Mouse (Mus musculus) midbrain, embryonic 16.5 days (tissue): ENCODE results near the gene Spta1. TPM values are rescaled to one million over a fixed set of nuclear protein-coding genes. Genes with fewer than 3 reads are reported as not detected.

ENCODE experiments used
- ATAC-seq: fragments of 200-750 bp; cut with Nextera tagmentation; 2 replicates; pipeline ENCODE4 v1.8.0; 2017; ENCODE audit warnings: moderate TSS enrichment
- H3K27ac ChIP-seq: fragments of 300-500 bp; sonication (generic); 2 replicates; pipeline ENCODE4 v1.5.1; 2014; ENCODE audit warnings: mild to moderate bottlenecking, low read length, mixed read lengths
- H3K27me3 ChIP-seq: fragments of 300-500 bp; sonication (generic); 2 replicates; pipeline ENCODE4 v1.6.1; 2014; ENCODE audit warnings: low read depth, low read length, mixed read lengths; ENCODE audit not compliant: control insufficient read depth, insufficient read depth
- H3K36me3 ChIP-seq: fragments of 300-500 bp; sonication (generic); 2 replicates; pipeline ENCODE4 v1.6.1; 2014; ENCODE audit warnings: mild to moderate bottlenecking, low read length, moderate library complexity, mixed read lengths; ENCODE audit not compliant: control insufficient read depth, insufficient read depth
- H3K4me1 ChIP-seq: fragments of 300-500 bp; sonication (generic); 2 replicates; pipeline ENCODE4 v1.6.1; 2014; ENCODE audit warnings: mild to moderate bottlenecking, low read length, mixed read lengths; ENCODE audit not compliant: control insufficient read depth, insufficient read depth
- H3K4me2 ChIP-seq: fragments of 300-500 bp; sonication (generic); 2 replicates; pipeline ENCODE4 v1.6.1; 2014; ENCODE audit warnings: mild to moderate bottlenecking, low read length, mixed read lengths
- H3K4me3 ChIP-seq: fragments of 300-500 bp; sonication (generic); 2 replicates; pipeline ENCODE4 v1.5.1; 2014; ENCODE audit warnings: low read depth, mild to moderate bottlenecking, low read length, moderate library complexity, mixed read lengths
- H3K9ac ChIP-seq: fragments of 300-500 bp; sonication (generic); 2 replicates; pipeline ENCODE4 v1.6.1; 2014; ENCODE audit warnings: low read depth, low read length, mixed read lengths
- H3K9me3 ChIP-seq: fragments of 300-500 bp; sonication (generic); replicated peaks from 2 replicates; pipeline ENCODE4 v1.6.1; 2014; ENCODE audit warnings: mild to moderate bottlenecking, low read length, mixed read lengths; ENCODE audit not compliant: control insufficient read depth, poor library complexity, severe bottlenecking
- WGBS: fragments of 180-500 bp; shearing (Covaris S2); extraction: QIAGEN DNeasy Blood & Tissue Kit; methylation state at CpG from one replicate; pipeline ENCODE4 v1.1.7; 2014; 5-methylcytosine and 5-hydroxymethylcytosine counted together
- polyA plus RNA-seq: library from polyadenylated mRNA; unstranded; fragments of >200 nt; fragmentation: Nextera tagmentation; extraction: Ambion mirVana; gene quantifications from 2 replicates; pipeline ENCODE4 v1.2.1, GENCODE M21; 2015

Gene Spta1
- polyA plus RNA-seq, 1 experiment from 2014 or later: 0.06 TPM

DNA sequence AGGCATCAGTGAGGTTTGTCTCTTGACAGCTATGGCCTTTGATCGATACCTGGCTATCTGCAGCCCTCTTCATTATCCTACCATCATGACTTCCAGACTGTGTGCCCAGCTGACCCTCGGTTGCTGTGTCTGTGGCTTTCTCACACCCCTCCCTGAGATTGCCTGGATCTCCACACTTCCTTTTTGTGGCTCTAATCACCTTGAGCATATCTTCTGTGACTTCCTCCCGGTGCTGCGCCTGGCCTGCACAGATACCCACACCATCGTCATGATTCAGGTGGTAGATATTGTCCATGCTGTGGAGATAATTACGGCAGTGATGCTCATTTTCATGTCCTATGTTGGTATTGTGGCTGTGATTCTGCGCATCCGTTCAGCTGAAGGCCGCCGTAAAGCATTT, 13.5 kb upstream of the Spta1 start:
- no peaks in the 10 kb centered on the region for H3K27me3 ChIP-seq
- no peaks in the 10 kb centered on the region for H3K36me3 ChIP-seq
- H3K9me3 ChIP-seq: no peaks in the 10 kb centered on the region
- H3K9ac ChIP-seq: no peak overlapping the region
- 95% methylated on average over 10 of the region's 10 CpGs for WGBS
- H3K4me3 ChIP-seq: no peak overlapping the region
- H3K4me2 ChIP-seq: no peak overlapping the region
- no peak overlapping the region for H3K27ac ChIP-seq
- H3K4me1 ChIP-seq: no peaks in the 10 kb centered on the region
- ATAC-seq: no peak

DNA sequence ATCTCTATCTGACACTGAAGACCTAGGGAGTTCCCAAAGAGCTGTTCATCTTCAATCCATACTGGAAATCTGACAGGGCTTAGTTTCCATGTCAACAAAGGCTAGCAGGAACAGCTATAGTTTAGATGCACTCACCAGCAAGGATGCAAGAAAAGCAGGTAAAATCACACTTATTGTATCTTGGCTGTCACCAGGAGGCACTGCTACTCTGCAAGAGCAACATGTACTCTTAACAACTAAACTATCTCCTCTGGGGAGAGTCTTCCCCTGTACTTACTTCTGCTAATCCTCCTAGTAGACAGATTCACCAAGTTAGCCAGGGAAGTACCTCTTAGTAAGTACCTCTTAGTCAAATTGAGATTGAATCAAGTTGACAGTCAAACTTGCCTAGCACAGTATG, 3.6 kb upstream of the Spta1 start:
- Histone ChIP-seq H3K4me1 (no peaks in the 10 kb centered on the region), H3K27ac (no peak overlapping the region), H3K4me2 (no peak overlapping the region), H3K9ac (no peak overlapping the region), H3K36me3 (no peaks in the 10 kb centered on the region), H3K9me3 (no peaks in the 10 kb centered on the region), H3K4me3 (no peak overlapping the region), H3K27me3 (no peaks in the 10 kb centered on the region)
- ATAC-seq: no peak

DNA sequence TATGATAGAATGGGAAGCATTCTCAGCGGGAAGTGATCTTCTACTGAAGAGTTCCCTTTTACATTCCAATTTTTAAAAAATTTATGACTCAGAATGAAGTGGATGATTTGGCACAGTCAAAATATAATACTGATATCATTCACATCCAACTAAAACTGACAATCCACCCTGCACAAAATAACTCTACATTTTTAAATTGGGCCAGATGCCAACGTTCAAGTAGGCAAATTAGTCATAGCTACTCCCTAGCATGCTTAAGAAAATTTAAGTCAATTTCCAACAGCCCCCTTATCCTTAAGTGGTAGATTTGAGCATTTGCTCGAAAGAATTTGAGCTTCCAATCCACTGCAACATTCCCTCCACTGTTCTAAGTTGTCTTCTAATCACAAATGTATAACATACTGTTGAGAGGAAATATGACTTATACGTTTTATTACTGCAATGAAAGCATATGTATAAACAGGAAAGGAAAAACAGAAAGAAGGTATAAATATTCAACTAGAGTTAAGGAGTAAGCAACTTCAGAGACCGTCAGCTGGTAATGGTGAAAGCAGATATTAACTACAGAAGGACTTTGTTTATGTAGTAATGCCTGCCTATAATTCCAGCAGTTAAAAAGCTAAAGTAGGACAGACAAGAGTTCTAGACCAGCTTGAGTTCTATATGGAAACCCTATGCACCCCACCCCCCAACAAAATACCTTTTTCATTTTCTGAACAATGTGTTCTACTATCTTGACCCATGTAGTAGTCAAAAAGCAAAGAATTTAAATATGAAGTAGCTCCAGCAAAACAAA, 1.7 kb upstream of the Spta1 start:
- WGBS: 87% methylated on average over 5 of the region's 5 CpGs
- ATAC-seq: no peak
- H3K4me3 ChIP-seq: no peak overlapping the region
- H3K9ac ChIP-seq: no peak overlapping the region
- no peaks in the 10 kb centered on the region for H3K9me3 ChIP-seq
- no peaks in the 10 kb centered on the region for H3K27me3 ChIP-seq
- H3K4me2 ChIP-seq: no peak overlapping the region
- no peaks in the 10 kb centered on the region for H3K4me1 ChIP-seq
- H3K27ac ChIP-seq: no peak overlapping the region
- H3K36me3 ChIP-seq: no peaks in the 10 kb centered on the region

DNA sequence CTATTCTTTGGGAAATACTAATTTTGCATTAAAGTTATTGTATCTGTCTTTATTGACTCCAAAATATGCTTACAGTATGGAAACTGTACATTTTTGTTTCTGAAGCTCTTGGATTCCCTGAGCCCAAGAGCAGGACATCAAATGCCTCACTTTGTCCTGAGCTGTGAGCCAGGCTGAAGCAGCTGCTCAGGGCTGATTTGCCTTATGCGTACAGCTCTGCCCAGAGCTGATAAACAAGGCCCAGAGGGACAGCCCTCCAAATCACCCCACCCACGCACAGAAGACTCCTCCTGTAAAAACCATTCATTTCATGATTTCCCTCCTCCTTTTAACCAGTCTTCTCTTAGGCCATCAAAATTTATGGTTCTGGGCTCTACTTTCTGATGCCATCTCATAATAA, 1.0 kb upstream of the Spta1 start:
- no peaks in the 10 kb centered on the region for H3K4me1 ChIP-seq
- 38% methylated on average over 2 of the region's 2 CpGs for WGBS

DNA sequence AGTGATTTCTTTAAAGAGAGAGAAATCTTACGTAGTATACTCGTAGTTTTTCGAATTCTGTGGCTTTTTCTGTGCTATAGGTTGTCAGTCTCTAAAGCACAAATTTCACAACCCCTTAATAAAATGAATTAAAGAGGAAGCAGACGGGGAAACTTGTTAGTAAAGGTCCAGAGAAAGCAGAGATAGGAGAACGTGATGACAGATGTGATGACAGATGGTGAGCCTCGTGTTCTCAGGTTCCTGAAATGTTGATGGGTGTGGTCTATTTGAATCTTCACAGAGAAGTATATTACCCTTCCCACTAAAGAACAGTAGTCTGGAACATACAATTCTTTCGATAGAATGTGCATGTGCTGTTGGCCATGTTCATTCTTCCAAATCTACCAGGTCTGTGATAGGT, 32.1 kb downstream of the Spta1 start:
- Histone ChIP-seq H3K36me3 (no peaks in the 10 kb centered on the region), H3K9me3 (no peaks in the 10 kb centered on the region), H3K9ac (no peak overlapping the region), H3K27ac (no peak overlapping the region), H3K4me1 (no peaks in the 10 kb centered on the region), H3K27me3 (no peaks in the 10 kb centered on the region), H3K4me3 (no peak overlapping the region), H3K4me2 (no peak overlapping the region)
- ATAC-seq: no peak
- 83% methylated on average over 7 of the region's 7 CpGs for WGBS

More for the DNA sequence above, 1.0 kb upstream of the Spta1 start:
- no peak overlapping the region for H3K4me2 ChIP-seq
- no peak overlapping the region for H3K4me3 ChIP-seq
- H3K9me3 ChIP-seq: no peaks in the 10 kb centered on the region
- H3K27ac ChIP-seq: no peak overlapping the region
- no peaks in the 10 kb centered on the region for H3K27me3 ChIP-seq
- no peaks in the 10 kb centered on the region for H3K36me3 ChIP-seq
- no peak overlapping the region for H3K9ac ChIP-seq
- ATAC-seq: no peak

DNA sequence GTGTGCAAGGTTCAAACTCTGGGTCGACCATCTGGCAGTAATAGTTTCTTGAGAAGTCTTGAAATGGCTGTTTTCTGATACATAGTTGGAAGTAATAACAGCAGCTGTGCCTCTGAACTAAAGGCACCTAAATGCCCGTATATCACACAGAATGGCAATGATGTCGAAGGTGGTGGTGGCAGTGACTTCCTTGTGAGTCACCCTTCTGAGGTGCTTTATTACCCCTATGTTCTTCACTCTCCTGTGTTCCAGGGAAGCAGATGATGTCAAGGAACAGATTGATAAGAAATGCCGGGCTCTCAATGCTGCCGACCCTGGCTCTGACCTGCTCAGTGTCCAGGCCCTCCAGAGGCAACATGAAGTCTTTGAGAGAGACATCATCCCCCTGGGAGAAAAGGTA, 39.7 kb downstream of the Spta1 start:
- Histone ChIP-seq H3K9me3 (no peaks in the 10 kb centered on the region), H3K36me3 (no peaks in the 10 kb centered on the region), H3K4me1 (no peaks in the 10 kb centered on the region), H3K9ac (no peak overlapping the region), H3K27me3 (no peaks in the 10 kb centered on the region), H3K4me3 (no peak overlapping the region), H3K27ac (no peak overlapping the region), H3K4me2 (no peak overlapping the region)
- 88% methylated on average over 5 of the region's 5 CpGs for WGBS
- no peak for ATAC-seq

DNA sequence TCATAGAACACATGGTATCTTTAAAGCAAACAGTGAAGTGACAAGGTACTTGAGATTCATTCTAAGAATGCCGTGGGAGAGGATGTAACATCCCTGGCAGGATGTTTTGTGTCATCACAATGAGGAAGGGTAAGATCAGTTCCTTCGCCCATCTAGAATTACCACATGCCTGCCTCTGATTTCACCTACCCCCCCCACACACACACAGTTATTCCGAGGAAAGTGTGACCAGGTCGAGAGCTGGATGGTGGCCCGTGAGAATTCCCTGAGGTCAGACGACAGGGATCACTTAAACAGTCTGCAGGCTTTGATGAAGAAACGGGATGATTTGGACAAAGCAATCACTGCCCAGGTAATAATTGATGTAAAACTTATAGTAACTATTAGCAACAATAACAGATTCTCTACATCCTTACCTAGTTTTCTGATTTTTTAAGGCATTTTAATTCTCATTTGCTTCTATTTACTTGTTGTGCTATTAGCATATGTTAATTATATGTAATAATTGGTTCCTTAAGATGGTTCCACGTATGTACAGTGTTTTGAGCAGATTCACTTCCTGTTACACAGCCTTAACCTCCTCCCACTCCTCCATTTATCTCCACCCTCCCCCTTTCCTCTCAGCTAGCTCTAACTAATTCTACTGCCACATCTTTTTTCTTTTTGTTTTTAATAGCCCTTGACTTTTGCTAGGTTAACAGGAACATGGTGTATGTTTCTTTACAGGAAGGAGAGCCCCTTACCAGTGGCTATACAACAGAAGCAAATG, 42.9 kb downstream of the Spta1 start:
- Histone ChIP-seq H3K36me3 (no peaks in the 10 kb centered on the region), H3K9ac (no peak overlapping the region), H3K9me3 (no peaks in the 10 kb centered on the region), H3K27me3 (no peaks in the 10 kb centered on the region), H3K27ac (no peak overlapping the region), H3K4me2 (no peak overlapping the region), H3K4me3 (no peak overlapping the region), H3K4me1 (no peaks in the 10 kb centered on the region)
- no peak for ATAC-seq
- 81% methylated on average over 8 of the region's 8 CpGs for WGBS

DNA sequence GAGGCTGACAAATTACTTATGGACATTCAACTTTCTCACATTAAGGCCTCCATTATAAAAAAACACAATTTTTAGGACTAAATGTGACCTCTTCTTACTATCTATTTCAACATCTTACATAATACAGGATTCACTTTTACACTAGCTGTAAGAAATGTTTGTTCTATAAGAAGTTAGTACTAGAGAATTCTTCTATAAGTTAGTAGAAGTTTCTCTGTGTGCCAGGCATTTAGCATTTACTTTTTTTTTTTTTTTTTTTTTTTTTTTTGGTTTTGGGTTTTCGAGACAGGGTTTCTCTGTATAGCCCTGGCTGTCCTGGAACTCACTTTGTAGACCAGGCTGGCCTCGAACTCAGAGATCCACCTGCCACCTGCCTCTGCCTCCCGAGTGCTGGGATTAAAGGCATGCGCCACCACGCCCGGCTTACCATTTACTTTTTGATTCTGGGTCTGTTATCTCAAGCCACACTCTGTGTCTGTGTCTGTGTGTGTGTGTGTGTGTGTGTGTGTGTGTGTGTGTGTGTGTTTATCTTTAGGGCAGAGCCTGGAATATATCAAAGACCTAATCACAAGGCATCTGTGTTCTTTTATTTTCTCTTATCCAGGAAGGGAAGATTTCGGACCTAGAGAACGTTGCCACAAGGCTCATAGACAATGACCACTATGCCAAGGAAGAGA, 44.1 kb downstream of the Spta1 start:
- Histone ChIP-seq H3K9me3 (no peaks in the 10 kb centered on the region), H3K4me2 (no peak overlapping the region), H3K9ac (no peak overlapping the region), H3K36me3 (no peaks in the 10 kb centered on the region), H3K27ac (no peak overlapping the region), H3K4me1 (no peaks in the 10 kb centered on the region), H3K4me3 (no peak overlapping the region), H3K27me3 (no peaks in the 10 kb centered on the region)
- WGBS: 89% methylated on average over 8 of the region's 8 CpGs
- no peak for ATAC-seq

DNA sequence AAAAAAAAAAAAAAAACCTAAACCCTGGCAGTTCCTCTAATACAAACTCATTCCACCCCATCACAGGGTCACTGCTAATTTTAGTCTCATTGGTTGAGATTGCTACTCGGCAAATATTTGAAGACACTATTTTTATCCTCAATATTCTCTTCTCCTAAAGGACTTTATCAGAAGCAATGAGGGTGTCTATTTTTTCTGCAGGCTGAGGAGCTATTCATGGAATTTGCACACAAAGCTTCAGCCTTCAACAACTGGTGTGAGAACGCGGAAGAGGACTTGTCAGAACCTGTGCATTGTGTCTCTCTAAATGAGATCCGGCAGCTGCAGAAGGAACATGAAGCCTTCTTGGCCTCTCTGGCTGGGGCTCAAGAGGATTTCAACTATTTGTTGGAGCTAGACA, 67.3 kb downstream of the Spta1 start:
- no peaks in the 10 kb centered on the region for H3K4me1 ChIP-seq
- H3K9me3 ChIP-seq: no peaks in the 10 kb centered on the region
- no peak overlapping the region for H3K4me2 ChIP-seq
- no peaks in the 10 kb centered on the region for H3K27me3 ChIP-seq
- H3K9ac ChIP-seq: no peak overlapping the region
- 93% methylated on average over 4 of the region's 4 CpGs for WGBS
- no peak overlapping the region for H3K4me3 ChIP-seq
- ATAC-seq: no peak
- no peaks in the 10 kb centered on the region for H3K36me3 ChIP-seq
- H3K27ac ChIP-seq: no peak overlapping the region
